Mouse (Mus musculus): ENCODE measurements around the gene Aknad1.
A peak's percentile ranks its signal among the peaks of the same experiment; 100 is the strongest.

The Aknad1 gene

DNA sequence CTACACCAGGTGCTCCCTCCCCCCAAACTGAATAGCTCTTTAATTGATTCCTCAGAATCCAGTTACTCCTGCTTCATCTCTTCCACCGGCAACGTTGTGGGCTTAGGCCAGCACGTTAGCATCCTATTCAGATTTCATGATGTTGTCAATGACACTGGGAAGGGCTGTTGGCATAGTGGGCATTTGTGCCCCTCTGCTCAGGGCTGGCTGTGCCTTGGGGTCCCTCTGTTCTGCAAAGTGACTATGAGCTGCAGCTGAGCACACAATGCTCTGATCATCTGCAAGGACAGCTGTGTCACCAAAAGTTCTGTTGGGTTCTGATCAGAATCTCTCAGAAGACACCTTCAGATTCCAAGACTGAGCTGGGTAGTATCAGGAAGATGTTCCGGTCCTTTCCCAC lies 4.6 kb downstream of the Aknad1 start:
- no peak for DNase-seq (ENCODE audit: low read depth in 2 of 2, low spot score in 2 of 2)

DNA sequence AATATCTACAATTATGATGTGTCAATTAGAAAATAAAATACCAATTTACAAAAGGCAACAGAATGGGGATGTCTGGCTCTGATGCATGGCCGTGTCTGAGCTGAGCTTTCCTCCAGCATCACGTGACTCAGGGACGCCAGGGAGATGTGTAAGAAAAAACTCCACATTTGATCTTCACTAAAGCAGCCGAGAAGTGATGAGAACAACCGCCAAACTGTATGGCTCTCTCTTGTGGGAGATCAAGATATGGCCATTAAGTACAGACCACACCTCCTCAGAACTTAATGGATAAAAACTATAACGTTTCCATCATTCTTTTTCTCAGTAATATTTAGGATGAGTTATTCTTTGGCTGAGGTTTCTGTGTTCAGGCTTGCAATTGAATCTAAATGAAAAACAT lies 11.6 kb downstream of the Aknad1 start:
- DNase-seq (ENCODE audit: low read depth in 2 of 2, low spot score in 2 of 2) = no peak

DNA sequence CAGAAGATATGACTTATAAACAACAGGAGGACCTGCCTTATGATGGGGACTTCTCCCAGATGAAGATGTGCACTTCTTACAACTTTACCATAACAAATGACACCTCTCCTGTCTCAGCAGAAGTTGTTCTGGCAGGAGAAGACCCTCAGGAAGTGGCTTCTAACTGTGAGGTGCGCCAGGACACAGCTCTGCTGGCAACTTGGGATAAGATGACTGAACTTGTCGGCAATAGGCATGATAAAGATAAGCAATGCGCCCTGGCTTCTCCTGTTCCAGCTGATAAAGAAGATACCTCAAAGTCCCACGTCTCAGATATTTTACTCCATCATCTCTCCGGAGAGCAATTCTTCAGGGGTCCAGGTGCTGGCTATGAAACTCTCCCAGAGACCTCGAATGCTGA lies 12.2 kb downstream of the Aknad1 start:
- no peak for DNase-seq (ENCODE audit: low read depth in 2 of 2, low spot score in 2 of 2)

DNA sequence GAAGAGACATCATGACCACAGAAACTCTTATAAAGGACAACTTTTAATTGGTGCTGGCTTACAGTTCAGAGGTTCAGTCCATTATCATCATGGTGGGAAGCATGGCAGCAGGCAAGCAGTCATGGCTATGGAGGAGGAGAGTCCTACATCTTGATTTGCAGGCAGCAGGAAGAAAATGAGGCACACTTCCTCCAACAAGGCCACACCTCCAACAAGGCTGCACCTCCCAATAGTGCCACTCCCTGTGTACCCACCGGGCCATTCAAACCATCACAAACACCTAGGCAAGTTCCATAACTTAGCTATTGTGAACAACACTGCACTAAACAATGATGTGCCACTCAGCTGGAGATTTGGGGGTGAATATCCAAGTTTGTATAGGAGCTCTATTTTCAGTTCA lies 15.1 kb downstream of the Aknad1 start:
- no peak for DNase-seq (ENCODE audit: low read depth in 2 of 2, low spot score in 2 of 2)

DNA sequence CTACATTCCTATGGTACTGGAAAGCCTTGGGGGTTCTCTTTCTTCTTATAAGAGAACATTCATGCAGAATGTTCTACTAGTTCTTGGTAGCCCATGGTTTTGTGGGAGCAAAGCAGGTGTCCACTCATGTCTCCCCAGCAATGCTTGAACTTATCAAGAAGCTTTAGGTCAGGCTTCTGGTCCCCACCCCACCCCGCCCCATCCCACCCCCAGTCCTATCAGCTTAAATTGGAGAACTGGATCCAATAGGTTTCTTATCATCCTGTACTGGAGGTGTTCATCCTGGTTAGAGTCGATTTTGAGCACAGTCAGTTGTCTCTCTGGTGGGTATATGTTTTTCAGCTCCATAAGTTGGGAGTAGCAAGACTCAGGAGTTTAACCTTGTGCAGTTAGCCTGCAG lies 16.1 kb downstream of the Aknad1 start:
- DNase-seq (ENCODE audit: low read depth in 2 of 2, low spot score in 2 of 2) = no peak

DNA sequence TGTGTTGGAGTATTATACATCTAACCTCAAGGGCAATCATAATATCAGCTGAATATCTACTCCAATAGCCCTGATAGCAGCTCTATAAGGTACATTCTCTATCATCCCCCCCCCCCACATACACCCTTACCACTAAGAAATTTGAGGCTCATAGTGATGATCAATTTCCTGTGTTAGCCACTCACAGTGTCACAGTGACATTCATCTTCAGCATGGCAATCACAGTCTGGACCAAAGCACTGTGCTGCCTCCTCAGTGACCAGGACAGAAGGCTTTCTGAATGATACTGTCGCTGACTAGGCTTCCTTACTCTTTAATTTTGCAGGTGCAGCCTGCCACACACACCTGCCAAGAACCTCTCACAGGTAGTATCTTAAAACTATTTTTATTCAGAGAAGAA lies 16.7 kb downstream of the Aknad1 start:
- DNase-seq (ENCODE audit: low read depth in 2 of 2, low spot score in 2 of 2) = no peak

DNA sequence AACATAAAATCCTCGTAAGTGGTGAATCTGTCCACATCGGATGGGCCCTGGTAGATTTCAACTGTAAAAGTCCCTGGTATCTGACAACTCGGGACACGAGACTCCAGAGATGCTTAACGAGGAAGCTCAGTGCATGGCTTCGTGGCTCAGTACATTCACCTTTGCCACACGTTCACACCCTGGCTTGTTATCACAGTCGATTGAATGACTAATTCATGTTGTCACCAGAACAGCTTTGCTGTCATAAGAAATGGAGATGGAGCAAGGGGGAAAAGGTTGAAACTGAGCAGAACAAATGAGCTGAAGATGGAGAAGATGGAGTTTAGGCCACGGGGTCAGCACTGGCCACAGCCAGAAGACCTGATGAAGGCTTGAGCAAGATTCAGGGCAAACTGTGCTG lies 18.1 kb downstream of the Aknad1 start:
- DNase-seq (ENCODE audit: low read depth in 2 of 2, low spot score in 2 of 2) = no peak

DNA sequence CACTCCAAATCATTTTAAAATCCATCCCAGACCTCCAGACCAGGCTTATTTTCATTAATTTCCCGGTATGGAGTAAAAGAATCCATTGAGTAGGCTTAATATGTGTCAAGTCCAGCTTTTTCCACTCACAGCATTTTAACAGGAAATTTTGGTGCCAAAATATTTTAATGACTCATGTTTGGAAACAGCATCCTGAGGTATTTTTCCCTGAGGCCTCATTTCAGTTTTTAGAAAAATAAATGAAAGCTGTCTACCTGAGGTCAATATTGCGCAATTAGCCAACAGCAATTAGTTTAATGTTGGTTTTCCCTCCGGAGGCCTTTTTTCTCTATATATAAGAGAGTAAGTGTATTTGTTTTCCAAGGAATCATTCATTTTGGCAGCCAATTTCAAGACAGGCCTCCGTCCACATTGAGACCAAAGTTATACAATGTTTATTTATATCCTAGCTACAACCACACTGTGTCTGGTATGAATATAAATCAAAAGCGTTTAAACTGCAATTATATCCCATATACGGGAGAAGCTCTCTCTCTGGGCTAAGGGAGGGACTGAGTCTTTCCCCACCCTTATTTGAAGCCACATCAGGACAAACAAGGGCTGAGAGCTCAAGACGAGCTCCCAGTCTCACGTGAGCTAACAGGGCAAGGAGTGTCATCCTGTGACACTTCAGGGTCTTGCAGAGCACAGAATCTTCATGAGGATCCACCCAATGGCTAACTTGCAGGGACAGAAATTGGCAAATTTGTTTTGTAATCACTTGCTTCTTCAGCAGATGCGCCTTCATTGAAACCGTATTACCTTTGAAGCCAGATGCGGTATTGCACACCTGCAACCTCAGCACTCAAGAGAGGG lies 20.3 kb downstream of the Aknad1 start:
- DNase-seq (ENCODE audit: low read depth in 2 of 2, low spot score in 2 of 2) = no peak

DNA sequence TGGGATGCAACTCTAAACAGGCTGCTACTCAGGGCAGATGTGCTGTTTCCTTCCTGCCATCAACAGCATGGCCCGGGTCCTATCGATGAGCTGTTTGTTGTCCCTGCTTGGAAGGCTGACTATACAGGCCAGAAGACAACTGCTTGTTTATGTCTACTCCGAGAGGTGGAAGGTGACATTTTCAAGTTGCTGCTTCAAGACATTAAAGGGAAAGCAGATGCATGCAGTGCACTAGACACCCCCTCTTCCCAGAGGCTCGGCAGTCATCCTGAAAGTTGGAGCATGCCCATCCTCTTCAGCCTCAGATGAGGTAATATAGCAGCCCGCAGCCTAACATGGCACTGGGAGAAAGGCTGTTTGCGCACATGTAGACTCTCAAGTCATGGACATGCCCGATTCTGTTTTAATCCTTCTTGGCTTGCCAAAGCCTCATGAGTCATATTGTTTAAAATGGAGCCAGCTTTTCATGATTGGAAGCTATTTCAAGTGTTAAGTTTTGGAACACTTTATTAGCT lies 23.2 kb downstream of the Aknad1 start:
- DNase-seq (ENCODE audit: low read depth in 2 of 2, low spot score in 2 of 2) = no peak

DNA sequence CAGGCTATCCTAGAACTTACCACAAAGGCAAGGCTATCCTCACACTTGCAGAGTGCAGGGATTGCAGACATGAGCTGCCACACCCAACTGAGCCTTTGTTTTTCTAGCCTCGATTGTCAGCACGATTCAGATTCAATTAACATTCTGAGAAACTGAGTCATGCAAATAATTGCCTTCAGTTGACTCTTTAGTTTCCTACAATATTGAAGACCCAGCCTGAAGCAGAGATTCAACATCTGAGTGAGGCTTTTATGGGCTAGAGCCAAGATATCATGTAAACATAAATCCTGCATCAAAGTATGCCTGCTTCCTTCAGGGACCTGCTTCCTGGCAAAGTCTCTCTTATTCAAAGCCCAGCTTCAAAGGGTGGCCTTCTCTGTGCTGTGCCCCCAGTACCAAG lies 24.2 kb downstream of the Aknad1 start:
- no peak for DNase-seq (ENCODE audit: low read depth in 2 of 2, low spot score in 2 of 2)

DNA sequence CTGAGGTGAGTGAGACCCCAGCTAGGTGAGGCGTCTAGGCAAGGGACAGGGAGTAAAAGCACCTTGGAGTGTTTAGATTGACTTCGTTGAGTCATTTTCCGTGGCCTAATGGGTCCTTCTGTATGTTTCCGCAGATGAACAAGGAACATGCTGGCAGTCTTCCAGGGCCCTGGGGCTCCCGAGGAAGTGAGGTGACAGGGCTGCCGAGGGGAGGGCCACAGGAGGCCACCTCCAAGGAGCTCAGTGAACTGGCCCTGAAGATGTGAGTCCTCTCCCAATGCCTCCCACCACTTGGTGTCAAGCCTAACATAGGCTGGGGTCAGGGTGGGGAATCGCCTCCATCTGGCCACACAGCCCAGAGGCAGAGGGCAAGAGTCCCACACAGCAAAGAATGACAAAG lies 25.5 kb downstream of the Aknad1 start:
- no peak for DNase-seq (ENCODE audit: low read depth in 2 of 2, low spot score in 2 of 2)

DNA sequence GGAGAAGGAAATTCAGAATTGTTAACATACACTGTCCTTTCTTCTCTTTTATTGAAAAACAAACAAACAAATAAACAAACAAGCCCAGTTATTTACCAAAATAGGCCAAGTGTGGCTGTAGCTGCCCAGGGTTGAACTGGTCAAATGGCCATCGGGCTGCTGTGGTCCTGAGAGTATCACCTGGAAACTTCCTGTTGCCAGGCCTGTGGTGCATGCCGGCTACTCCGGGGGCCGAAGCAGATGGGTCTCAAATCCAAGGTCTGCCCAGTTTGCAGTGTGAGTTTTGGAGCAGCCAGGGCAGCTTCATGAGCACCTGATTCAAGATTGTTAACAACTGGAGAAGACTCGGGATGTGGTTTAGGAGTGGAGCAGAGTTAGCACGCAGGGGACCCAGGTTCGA lies 26.0 kb downstream of the Aknad1 start:
- no peak for DNase-seq (ENCODE audit: low read depth in 2 of 2, low spot score in 2 of 2)

DNA sequence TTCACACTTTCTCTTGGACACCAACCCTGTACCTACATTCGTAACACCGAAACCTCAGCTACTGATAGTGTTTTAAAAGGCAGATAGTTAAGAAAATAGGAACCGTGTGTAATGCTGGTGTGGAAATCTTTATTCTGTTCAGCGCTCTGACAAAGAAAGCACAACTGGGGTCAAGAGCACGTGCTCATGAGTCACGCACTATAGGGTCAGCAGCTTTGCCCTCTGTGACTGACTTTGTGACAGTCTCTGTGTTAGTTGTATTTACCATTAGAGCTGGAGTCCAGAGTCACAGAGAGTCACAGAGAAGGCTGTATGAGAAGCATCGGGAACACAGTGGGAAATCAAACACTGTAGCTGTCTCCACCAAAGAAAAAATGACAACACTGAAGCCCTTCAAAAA lies 27.5 kb downstream of the Aknad1 start:
- no peak for DNase-seq (ENCODE audit: low read depth in 2 of 2, low spot score in 2 of 2)

DNA sequence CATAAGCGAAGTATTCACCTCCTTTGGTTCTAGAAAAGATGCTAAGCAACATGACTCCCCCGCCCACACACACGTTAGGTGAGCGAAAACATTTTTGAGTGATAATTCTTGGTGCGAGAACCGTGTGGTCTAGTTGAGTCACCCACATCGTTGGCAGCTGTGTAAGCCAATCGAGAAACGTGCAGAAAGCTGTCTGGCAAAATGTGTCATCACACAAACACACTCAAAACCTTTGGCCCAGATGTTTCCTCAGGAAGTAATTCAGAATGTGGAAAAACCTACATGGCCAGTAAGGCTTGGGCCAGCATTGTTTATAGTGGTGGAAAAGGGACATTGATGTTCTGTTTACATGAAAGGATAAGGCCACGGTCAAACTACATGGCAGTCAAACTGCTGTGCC lies 28.0 kb downstream of the Aknad1 start:
- DNase-seq (ENCODE audit: low read depth in 2 of 2, low spot score in 2 of 2) = no peak

DNA sequence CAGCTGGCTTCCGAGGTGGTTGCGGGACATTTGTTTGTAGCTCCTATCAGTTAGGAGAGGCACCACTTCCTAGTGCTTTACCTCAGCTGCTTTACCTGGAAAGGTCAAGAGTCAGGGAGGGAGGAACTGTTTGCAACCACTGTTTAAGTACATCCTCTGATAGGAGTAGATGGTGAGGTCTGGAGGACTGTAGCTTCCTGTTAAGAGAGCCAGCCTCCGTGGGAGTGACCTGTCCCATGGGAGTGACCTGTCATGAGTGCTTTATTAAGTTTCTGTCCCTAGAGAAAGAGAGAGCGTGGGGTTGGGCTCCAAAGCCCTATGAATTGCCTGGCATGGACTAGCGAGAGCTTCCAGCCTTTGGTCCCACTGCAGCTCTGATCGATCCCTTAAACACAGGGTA lies 30.1 kb downstream of the Aknad1 start:
- no peak for DNase-seq (ENCODE audit: low read depth in 2 of 2, low spot score in 2 of 2)

DNA sequence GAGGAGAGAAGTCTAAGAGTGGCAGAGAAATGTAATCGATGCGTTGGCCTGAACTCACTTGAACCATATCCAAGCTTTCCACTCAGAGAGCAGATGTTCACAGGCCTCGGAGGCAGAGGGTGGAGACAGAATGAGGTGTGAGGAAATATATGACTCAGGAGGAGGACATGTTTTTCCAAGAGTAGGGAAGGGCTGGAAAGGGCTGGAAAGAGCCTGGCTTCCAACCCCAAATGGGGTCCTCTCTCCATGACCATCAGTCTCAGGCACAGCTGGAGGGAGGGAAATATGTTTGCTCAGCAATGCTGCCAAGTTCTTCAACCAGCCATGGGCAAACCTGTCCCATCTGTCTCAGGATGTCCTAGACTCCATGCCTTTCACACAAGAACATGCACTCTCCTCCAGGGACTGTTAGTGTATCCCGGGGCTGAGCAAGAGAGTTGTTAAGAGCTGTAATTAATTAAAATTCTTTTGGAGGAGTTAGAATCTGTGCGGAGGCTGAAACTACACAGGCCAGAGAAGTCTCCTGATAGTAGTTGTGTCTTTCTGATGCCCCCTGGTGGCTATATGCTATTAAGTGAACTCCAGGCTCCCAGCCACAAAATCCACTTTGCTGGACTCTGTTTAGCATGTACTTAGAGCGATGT lies 31.4 kb downstream of the Aknad1 start:
- peak; percentile 31 to 70 for DNase-seq (ENCODE audit: low read depth in 2 of 2, low spot score in 2 of 2)

DNA sequence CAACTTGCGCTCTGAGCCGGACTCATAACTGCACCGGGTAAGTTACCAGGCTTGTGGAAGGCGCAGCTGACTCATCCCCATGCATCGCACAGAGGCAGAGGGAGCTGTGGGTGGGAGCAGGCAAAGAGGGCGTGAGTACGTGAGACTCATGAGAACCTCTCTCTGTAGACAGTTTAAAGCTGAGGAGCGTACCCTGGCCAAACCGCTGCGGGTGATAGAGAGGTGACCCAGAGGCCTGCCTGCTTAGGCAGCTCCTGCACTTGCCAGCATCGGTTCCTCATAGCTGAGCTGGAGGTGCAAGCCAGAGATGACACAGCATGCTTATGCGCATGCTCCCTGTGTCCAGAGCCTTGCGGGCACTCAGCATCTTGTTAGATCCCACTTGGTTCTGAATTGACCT lies 32.8 kb downstream of the Aknad1 start:
- DNase-seq (ENCODE audit: low read depth in 2 of 2, low spot score in 2 of 2) = no peak

DNA sequence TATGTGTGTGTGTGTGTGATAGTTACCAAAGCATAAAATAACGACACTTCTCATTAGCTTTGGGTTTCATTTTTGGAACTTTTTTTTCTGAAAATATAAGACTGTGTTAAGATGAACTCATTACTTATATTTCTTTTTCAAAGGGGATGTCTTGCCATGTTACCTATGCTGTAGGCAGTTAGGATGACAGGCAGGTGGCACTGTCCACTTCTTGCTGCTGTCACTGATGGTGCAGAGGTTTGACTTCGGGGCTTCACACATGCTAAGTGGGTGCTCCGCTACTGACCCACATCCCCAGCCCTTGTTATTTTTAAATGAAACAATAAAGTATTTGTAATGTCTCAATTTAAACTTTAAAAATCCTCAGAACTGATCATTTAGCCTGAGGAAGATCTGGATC lies 33.4 kb downstream of the Aknad1 start:
- no peak for DNase-seq (ENCODE audit: low read depth in 2 of 2, low spot score in 2 of 2)

DNA sequence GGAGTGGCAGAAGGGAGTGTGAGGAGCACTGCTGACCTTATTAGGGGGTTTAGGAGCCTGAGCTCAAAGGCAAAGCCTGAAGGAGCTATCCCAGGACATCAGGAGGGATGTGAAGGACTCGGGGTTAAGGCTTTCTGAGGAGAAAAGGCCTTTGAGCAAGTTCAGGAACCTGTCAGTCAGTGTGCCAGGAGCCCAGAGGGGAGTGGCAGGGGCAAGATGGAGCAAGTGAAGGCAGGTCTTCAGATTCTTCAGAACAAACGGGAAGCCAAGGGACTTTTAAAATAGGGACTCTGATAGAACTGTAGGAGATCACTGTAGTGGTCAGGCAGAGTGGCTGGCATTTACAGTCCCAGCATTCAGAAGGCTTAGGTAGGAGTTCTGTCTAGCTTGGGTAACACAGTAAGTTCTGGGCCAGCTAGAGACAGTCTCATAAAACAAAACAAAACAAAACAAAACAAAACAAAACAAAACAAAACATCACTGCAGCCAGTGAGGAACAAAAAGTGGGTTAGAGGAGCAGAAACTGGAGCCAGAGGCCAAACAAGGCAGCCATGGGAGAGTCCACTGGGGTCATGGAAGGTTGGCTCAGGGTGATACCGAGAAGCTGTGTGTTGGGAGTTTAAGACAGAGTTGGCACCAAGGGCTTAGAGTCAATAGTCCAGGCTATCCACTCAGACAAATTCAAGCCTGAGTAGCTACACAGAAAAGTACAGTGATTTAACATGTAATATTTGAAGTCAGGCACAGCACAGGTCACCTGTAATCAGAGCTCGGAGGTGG lies 39.5 kb downstream of the Aknad1 start:
- DNase-seq (ENCODE audit: low read depth in 2 of 2, low spot score in 2 of 2) = no peak

DNA sequence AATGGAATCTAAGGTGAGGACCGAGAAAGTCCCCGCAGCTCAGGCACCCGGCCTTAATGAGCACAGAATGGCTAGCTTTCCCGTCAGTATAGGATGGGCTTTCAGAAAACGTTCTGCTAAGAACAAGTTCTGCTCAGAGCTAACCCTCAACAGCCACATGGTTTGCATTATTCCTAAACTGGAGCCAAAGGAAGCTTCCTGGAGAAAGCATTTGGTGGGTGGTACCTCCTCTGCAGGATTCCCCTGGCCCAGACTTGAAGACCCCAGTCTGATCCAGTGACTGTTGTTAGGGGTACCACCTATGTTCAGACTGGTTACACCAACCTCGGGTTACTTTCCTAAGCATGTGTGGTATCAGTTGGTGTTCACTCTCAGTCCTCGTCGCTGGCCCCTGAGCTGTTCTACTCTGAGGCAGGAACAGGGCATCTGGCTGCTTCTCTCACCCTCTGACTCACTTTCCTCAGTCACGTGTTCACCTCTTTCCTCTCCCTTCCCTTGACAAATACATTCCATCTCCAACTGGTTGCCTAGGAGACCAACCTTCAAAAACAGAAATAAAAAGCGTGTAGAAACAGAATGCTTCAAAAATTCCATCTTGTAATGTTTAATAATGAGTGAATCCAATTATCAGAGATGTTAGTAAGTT lies 41.9 kb downstream of the Aknad1 start:
- DNase-seq (ENCODE audit: low read depth in 2 of 2, low spot score in 2 of 2) = no peak

DNA sequence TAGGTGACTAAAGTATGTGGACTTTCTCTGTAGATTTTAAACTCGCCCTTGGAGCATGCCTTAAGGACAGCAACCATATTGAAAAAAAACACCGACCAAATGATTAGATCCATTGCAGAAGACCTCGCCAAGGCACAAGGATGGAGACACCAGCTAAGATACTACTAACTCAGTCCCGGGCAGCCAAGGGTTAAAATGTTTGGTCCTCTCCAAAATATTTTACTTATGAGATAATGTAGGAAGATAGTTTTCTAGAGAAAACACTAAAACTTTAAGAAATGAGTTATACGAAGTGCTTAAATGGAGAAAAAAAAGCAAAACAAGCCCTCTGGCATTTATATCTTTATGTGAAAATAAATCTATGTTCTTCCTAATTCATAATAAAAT lies 42.4 kb downstream of the Aknad1 start:
- no peak for DNase-seq (ENCODE audit: low read depth in 2 of 2, low spot score in 2 of 2)

All from CD8-positive naive resting alpha-beta T cell, adult 2 months (primary cell).